Mouse (Mus musculus): ENCODE results near the gene Frat2.

The Frat2 gene

DNA sequence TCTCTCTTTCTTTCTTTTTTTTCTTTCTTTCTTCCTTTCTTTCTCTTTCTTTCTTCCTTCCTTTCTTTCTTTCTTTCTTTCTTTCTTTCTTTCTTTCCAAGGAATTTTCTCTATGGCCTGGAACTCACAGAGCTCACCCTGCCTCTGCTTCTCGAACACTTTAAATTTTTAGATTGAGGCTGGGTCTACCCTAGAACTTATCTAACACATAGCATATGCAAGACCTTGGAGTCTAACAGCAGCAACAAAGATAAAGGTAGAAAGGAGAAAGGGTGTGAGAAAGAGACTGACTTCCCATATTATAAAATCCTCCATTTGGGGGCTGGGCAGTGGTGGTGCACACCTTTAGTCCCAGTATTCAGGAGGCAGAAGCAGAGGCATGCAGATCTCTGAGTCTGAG, 25.3 kb downstream of the Frat2 start:
- DNase-seq (ENCODE audit: low spot score in 2 of 2), result no peak

DNA sequence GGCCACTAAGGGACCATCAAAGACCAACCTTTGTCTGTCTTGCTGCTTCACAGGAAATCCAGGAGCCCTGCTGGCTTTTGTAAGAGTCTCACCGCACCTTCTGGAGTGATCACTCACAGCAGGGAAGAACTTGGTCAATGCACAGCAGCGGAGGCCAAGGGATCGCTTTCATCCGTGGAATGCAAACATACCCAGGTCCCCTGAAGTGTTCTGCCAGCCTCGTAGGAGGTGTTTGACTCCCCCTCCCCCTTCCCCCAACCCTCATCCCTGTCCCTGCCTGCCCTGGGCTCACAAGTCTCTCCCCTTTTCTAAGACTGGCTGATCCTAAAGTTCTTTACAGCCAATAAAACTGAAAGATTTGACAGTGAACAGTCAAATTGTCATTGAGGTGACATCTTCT, 26.5 kb downstream of the Frat2 start:
- DNase-seq (ENCODE audit: low spot score in 2 of 2), result no peak

DNA sequence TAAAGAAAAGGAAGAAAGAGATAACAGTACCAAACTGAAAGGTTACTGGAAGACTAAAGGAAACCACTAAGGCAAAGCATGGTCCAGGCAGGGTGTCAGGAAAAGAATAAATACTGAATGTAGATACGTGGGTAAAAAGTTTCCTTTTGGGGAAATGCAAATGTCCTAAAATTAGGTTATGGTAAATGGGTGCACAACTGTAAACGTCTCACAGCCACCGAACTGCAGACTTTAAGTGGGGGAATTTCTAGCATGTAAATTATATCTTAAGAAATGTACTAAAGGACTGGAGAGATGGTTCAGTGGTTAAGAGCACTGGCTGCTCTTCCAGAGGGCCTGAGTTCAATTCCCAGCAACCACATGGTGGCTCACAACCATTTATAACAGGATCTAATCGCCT, 29.2 kb downstream of the Frat2 start:
- no peak for DNase-seq (ENCODE audit: low spot score in 2 of 2)

DNA sequence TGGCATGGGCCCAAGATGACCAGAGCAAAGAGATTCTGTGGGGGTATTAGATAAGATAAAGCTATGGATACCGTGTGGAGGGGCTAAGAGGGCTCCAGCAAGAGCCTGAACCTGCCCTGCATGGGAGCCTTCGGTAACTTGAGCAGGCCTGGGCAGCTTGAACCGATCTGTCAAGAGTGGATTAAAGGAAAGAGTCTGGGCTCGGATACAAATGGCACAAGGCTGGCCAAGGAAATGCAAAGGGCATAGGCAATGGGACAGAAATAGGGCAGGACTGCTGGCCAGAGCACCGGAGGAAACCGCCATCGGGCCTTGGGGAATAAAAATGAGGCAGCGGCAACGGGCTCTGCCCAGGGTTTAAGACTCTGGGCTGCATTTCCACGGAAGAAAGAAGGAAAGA, 30.6 kb downstream of the Frat2 start:
- DNase-seq (ENCODE audit: low spot score in 2 of 2), result no peak

DNA sequence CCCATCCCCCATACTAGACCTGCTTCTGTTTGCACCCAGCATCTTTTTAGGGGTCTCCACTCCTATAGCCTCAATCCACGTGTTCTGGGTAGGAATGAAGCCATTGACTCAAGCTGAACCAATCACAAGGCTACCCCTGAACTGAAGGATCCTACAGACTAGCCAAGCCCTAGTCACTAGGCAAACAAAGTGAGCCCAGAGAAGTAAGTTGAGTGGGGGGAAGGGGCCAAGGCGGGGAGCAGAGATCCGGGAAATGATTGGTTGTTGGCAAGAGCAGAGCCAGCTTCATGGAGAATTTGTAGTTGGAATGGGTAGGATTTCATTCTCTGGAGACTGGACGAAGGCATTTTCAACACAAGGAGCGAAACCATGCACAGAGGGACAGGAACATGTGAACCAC, 31.0 kb downstream of the Frat2 start:
- DNase-seq (ENCODE audit: low spot score in 2 of 2), result no peak

DNA sequence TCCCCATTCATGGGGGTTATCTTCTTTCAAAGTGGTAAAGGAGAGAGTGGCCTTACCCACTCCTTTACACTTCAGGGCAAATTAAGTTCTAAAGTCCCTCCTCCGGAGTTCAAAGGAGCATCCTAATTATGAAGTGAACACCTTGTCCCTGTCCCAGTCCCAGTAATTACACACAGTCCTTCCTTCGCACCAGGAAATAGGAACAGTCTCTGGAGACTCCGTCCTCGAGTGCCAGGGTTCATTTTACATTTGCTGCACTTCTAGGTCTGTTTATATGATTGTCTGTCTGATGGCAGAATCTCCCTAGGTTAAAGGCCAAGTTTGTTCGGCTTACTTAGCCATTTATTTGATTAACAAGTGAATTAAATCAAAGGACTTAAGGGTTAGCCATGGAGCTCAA, 31.5 kb downstream of the Frat2 start:
- DNase-seq (ENCODE audit: low spot score in 2 of 2), result no peak

DNA sequence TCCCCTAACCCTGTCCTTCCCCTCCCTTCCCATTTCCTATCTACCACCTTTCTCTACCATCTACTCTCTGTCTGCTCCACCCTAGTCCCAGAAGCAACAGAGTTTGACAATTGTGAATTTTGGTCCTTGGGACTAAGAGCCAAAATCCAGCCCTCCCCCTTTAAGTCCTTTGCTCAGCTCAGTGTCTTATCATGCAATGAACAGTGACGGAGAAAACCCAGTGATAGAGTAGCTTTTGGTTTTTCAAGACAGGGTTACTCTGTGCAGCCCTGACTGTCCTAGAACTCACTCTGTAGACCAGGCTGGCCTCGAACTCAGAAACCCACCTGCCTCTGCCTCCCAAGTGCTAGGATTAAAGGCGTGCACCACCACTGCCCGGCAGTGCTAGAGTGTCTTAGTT, 34.6 kb downstream of the Frat2 start:
- DNase-seq (ENCODE audit: low spot score in 2 of 2), result no peak

DNA sequence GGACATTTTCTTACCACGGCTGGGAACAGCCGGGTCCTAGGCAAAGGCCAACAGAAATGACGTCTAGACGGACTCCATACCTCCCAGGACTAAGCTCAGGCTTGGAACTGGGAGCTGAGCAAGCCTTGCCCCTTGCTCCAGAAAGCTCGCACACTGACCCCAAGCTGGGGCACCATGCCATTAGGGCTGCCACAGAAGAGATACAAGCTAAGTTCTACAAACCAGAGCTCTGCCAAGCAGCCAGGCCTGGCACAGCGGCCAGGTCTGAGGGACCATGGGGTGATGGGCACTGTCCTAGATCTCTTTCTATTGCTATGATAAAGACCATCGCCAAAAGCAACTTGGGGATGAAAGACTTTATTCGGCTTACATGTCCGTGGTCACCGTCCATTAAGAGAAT, 35.4 kb downstream of the Frat2 start:
- DNase-seq (ENCODE audit: low spot score in 2 of 2), result no peak

DNA sequence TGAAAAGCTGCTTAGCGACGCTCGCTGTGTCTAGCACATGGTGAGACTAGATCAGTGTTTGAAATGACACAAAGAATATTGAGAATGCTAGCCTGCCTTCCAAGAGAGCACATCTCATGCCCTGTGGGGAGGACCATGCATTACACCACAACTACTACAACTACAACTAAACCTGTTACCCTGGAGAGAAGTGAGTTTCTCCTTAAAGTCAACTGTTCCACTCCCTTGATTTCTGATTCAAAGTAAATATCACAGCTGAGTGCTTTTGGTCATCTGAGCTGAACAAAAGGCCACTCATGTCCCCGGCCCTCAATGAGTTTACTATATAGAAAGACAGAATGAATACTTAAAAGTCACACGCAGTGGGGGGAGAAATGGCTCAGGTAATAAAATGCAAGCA, 37.9 kb downstream of the Frat2 start:
- DNase-seq (ENCODE audit: low spot score in 2 of 2), result no peak

DNA sequence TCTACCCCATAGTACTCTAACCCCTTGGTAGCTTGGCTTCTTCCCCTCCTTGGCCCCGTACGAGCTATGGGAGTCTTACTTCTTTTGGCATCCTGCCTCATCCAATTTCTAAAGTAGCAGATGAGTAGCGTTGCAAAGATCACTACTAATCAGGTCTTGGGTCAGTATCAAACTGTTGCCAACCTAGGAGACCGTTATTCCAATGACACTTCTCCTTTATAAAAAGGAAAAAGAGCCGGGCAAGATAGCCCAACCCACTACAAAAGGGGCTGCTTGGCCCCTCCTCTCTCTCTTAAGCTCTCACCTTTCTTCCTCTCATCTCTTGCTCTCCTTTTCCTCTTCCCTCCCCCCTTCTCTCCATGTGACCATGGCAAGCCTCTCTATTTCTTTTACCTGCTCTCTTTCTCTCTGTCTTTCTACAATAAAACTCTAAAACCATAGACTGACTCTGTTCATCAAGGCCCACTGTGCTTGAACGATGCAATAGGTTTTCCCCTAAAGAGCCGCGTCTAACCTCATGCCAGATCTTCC, 39.8 kb downstream of the Frat2 start:
- DNase-seq (ENCODE audit: low spot score in 2 of 2), result no peak

DNA sequence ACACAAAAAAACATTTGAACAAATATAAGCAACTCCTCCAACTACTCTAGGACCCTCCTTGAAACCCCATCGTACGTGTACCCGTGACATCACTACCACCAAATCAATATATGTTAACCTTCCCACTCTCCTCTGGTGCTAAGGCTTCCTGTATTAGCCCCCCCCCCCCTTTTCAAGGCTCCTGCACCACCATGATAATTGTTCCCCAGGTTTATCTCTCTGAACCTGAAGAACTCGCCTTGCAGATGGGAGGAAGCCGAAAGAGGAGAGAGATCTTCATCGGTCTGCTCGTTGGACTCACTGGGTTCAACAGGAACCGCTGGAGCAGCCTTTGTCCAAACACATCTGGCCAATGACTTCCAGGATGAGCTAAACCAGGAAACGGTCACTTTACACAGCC, 40.4 kb downstream of the Frat2 start:
- no peak for DNase-seq (ENCODE audit: low spot score in 2 of 2)

DNA sequence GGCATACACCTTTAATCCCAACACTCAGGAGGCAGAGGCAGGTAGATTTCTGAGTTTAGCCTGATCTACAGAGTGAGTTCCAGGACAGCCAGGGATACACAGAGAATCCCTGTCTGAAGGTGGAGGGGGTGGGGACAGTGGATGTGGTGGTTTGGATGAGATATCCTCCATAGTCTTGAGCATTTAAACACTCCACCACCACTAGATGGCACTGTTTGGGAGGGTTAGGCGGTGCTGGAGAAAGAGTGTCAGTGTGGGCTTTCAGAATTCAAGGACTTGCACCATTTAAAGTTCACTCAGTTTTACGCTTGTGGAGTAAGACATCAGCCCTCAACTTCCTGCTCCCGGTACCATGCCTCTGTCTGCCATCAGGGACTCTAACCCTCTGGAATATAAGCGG, 42.1 kb downstream of the Frat2 start:
- DNase-seq (ENCODE audit: low spot score in 2 of 2), result no peak

DNA sequence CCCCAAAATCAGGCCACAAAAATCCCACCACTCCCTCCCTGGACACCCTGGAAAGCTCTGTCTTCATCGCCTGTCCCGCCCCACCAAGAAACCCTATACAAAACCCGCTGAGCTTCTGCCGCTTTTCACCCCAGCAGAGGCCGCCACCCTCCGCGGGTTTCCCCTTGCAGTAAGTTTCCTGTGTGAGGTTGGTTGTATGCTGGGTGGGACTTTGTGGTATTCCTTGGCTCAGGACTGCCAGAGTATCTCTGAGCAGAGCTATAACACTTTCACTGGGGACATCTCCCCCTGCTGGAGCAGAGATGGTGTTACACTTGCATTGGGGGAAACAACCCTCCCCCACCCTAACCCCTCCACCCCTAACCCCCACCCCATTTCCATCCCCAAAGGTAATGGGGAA, 44.6 kb downstream of the Frat2 start:
- DNase-seq (ENCODE audit: low spot score in 2 of 2), result no peak

DNA sequence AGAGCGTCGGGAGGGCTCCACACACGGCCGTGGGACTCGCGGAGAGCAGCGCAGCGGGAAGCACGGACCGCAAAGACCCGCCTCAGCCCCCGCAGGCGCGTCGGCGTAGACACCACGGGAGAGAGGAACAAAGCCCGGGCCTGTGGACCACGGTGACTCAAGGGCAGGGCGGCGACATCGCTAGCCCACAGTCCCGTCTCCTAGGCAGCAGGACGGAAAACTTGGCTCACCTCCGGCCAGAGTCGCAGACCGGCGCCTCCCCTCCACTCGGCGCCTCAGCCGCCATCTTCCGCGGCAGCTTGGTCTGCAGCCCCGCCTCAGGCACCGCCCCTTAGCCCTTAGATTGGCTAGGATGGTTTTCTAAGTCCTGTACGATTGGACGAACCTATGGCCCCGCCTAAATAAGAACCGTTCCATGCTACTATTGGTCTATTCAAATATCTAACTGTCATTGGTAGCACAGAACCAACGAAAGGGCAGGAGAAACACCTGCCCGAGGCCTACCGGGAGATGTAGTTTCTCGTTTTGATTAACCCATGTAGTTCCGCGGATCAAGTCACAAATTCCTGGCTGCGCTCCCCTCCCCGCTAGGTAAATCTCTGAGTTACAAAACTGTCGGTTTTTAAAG, 46.1 kb downstream of the Frat2 start, which contains the start of gene Arhgap19:
TSS of gene Arhgap19 (minus strand) at position 306 of the 628 bp plus-strand sequence.
- peak; percentile 85 to 94 for DNase-seq (ENCODE audit: low spot score in 2 of 2)

DNA sequence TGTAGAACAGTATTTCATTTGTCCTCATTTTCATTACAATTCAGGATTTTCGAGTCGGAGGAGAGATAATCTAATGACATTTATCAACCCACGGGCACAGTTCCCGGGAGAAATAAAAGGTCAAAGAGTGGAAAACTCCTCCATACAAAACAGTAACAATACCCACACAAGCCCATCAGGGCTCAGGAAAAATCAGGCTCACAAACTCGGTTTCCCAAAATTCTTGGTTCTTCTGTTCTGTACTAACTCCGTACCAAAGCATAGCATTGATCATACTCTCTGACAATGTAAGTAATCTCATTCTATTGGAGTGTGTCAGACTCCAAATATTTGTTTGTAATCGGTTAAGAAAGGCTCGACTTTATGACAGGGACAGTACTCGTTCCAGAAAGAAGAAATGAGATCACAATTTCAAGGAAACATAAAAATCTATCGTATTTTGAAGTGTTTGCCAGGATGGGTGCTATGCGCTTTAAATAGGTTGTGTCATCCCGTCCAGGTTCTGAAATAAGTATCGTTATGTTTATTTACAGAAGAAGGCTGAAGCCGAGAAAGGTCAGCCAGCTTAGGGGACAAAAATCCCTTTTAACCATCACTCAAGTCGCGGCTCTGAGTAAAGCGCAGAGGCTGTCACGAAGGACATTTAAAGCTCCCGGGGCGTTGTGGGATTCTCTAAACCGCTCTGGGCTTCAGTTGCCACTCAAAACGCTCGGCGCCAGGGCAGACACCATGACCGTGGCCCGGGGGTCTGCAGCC, 46.8 kb downstream of the Frat2 start:
- DNase-seq (ENCODE audit: low spot score in 2 of 2), result peak in 1 of 2 experiments; percentile 7

DNA sequence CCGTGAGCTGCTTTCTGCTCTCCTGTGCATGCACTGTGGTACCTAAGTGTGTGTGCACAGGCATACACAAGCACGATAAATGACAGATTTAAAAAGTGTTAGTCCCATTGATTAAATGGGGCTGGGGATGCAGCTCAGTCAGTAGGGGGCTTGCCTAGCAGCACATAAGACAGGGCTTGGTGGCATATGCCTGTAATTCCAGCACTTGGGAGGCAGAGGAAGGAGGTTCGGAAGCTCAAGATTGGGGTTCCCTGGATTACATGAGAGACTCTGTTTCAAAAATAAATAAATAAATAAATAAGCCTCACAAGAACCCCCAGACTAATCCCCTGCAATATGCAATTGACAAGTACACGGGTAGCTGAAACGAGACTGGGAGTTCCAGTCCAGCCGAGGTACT, 47.5 kb downstream of the Frat2 start:
- DNase-seq (ENCODE audit: low spot score in 2 of 2), result no peak

DNA sequence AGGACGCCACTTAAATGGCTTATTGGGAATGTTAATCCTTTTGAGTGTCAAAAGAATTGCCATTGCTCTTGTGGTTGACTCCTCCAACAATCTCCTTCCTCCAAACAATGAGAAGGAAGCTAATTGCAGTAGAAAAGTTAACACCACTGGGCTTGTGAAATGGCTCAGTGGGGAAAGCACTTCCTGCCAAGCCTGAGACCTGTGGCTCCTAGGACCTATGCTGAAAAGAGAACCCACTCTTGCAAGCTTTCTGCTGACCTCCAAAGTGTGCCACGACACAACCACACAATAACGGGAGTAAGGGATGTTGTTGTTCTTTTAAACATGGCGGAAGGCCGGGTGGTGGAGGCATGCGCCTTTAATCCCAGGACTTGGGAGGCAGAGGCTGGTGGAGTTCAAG, 50.4 kb downstream of the Frat2 start:
- no peak for DNase-seq (ENCODE audit: low spot score in 2 of 2)

DNA sequence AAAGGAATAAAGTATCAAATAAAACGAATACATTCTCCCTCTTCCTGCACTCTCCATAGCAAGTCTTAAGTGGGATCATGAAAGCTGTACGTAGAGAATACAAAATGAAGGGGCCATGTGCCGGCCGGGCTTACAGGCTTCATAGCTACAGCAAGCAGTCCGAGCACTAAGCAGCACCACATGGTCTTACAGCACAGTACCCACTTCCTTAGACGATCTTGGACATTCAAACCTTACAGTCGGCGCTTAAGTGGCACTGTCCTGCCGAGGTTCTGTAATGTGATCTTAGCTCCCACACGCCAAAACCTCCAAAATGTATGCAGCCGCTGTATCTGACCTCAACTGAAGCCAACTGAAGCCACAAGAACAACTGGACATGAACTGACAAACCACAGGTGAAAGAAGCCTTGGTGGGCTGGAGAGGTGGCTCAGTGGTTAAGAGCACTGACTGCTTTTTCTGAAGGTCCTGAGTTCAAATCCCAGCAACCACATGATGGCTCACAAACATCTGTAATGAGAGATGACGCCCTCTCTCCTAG, 51.1 kb downstream of the Frat2 start:
- DNase-seq (ENCODE audit: low spot score in 2 of 2), result no peak

DNA sequence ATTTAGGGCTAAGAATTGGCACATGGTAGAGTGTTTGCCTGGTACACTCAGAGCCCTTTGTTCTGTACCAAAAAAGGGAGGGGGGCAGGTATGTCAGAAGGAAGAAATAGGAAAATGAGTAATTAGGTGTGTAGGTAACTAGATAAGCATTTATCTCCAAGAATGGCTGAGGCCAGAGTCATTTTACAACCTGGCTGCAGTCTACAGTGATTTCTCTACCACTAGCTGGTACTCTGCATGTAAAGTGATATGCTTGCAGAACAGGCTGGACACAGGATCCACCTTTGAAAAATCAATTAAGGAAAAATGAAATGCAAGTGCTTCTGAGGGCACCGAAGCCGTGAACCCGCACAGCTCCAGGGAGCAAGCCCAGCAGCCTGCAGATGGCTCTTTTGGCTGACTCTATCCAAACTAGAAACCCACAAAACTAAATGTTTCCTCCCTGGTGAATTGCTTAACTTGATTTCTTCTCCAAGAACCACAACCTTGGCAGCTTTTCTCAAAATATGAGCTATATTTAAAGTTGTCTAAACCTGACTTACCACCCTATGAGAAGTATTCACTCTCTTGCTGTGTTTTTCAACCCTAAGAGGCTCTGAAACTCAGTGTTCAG, 51.7 kb downstream of the Frat2 start:
- DNase-seq (ENCODE audit: low spot score in 2 of 2), result no peak

Measured in right cerebral cortex, postnatal 36 days (tissue).